Mouse (Mus musculus) bone marrow, adult 2 months (tissue): ENCODE data around the gene Sectm1a. TPM values are rescaled to one million over a fixed set of nuclear protein-coding genes. Genes with fewer than 3 reads are reported as not detected.
"Not testable (repeated sequence)": the region's sequence is repeated elsewhere in the genome, so short reads cannot be mapped to it uniquely, and the experiment has no call there.

Experiments used
- H3K27ac ChIP-seq: fragments of 200-500 bp; 2 replicates; pipeline ENCODE4 v1.5.1; 2012; ENCODE audit warnings: low read depth, mild to moderate bottlenecking, control low read depth, inconsistent platforms, low read length; ENCODE audit not compliant: control insufficient read depth, poor library complexity, insufficient read depth
- H3K4me1 ChIP-seq: fragments of 200-500 bp; 2 replicates; pipeline ENCODE4 v1.6.1; 2011; ENCODE audit warnings: low read length; ENCODE audit not compliant: control insufficient read depth, insufficient read depth
- H3K4me3 ChIP-seq: fragments of 200-500 bp; replicated peaks from 2 replicates; pipeline ENCODE3; 2011; ENCODE audit warnings: mild to moderate bottlenecking, low read depth, low read length, control low read depth; ENCODE audit not compliant: control insufficient read depth
- CTCF ChIP-seq: fragments of 200-500 bp; IDR thresholded peaks from 2 replicates; pipeline ENCODE4 v1.5.1; 2011; ENCODE audit warnings: low read length, control low read depth; ENCODE audit not compliant: control insufficient read depth, insufficient read depth
- POLR2A ChIP-seq: fragments of 200-500 bp; IDR thresholded peaks from 2 replicates; pipeline ENCODE4 v1.6.1; 2011; ENCODE audit warnings: low read depth, mild to moderate bottlenecking, control low read depth, low read length, borderline replicate concordance; ENCODE audit not compliant: control insufficient read depth
- WGBS: fragments of 180-500 bp; shearing (Covaris S2); methylation state at CpG from one replicate; pipeline ENCODE4 v1.1.7; 2018; 5-methylcytosine and 5-hydroxymethylcytosine counted together
- polyA plus RNA-seq: library from polyadenylated mRNA; stranded (reverse); fragments of >200 nt; gene quantifications from 2 replicates; pipeline ENCODE4 v1.2.4, GENCODE M21; 2011; ENCODE audit warnings: low replicate concordance; ENCODE audit not compliant: missing spikeins, insufficient read depth, insufficient read length

The Sectm1a gene
- polyA plus RNA-seq, 1 experiment, result not detected

- Histone ChIP-seq H3K4me3 (no peak within 1 kb of the TSS), H3K27ac (no peak within 1 kb of the TSS), H3K4me1 (no peaks in the 10 kb centered on the region; the same call in 1 of the 2 replicates)
- WGBS, result 76% methylated on average over 3 of the region's 3 CpGs
- TF ChIP-seq CTCF (no peak), POLR2A (no peak)
These were observed 37.6 kb upstream of the Sectm1a start, which contains the start of gene Tex19.2 for GRCm38 (mm10) chr11:121118577-121118976. Tex19.2 (minus strand) TSS chr11:121118677.

- Histone ChIP-seq H3K4me3 (no peak overlapping the region), H3K4me1 (no peaks in the 10 kb centered on the region; the same call in 1 of the 2 replicates), H3K27ac (no peak overlapping the region)
- TF ChIP-seq CTCF, result no peak
- no peak for TF ChIP-seq POLR2A
- WGBS, result 87% methylated on average over 18 of the region's 18 CpGs
These were observed 37.1 kb upstream of the Sectm1a start for GRCm38 (mm10) chr11:121118106-121118505.

GRCm38 (mm10) chr11:121112091-121112775 is 31.2 kb upstream of the Sectm1a start:
- WGBS, result 31% methylated on average over 5 of the region's 5 CpGs
- H3K27ac ChIP-seq, result no peak overlapping the region
- TF ChIP-seq CTCF, result no peak
- no peak for TF ChIP-seq POLR2A
- H3K4me1 ChIP-seq, result no peaks in the 10 kb centered on the region
- H3K4me3 ChIP-seq, result no peak overlapping the region

GRCm38 (mm10) chr11:121111601-121112000 is 30.6 kb upstream of the Sectm1a start:
- Histone ChIP-seq H3K4me3 (no peak overlapping the region), H3K27ac (no peak overlapping the region), H3K4me1 (no peaks in the 10 kb centered on the region)
- 59% methylated on average over 1 of the region's 1 CpGs for WGBS
- no peak for TF ChIP-seq CTCF
- TF ChIP-seq POLR2A, result no peak

- H3K27ac ChIP-seq, result no peak overlapping the region
- WGBS, result 76% methylated on average over 3 of the region's 3 CpGs
- no peaks in the 10 kb centered on the region for H3K4me1 ChIP-seq
- H3K4me3 ChIP-seq, result no peak overlapping the region
- TF ChIP-seq POLR2A (no peak), CTCF (no peak)
These were observed 30.0 kb upstream of the Sectm1a start for GRCm38 (mm10) chr11:121111051-121111450.

GRCm38 (mm10) chr11:121109986-121110385 is 29.0 kb upstream of the Sectm1a start:
- Histone ChIP-seq H3K27ac (no peak overlapping the region), H3K4me3 (no peak overlapping the region), H3K4me1 (no peaks in the 10 kb centered on the region)
- TF ChIP-seq POLR2A (no peak), CTCF (no peak)
- WGBS, result 32% methylated on average over 2 of the region's 2 CpGs

GRCm38 (mm10) chr11:121108061-121108460 is 27.0 kb upstream of the Sectm1a start:
- Histone ChIP-seq H3K27ac (no peak overlapping the region), H3K4me3 (no peak overlapping the region), H3K4me1 (no peaks in the 10 kb centered on the region)
- no peak for TF ChIP-seq POLR2A
- no peak for TF ChIP-seq CTCF
- WGBS, result 77% methylated on average over 9 of the region's 9 CpGs

GRCm38 (mm10) chr11:121107242-121107641 is 26.2 kb upstream of the Sectm1a start:
- not testable (repeated sequence) for H3K4me3 ChIP-seq, H3K4me1 ChIP-seq, H3K27ac ChIP-seq
- WGBS, result 78% methylated on average over 1 of the region's 1 CpGs
